Mouse (Mus musculus): ENCODE data around the gene Ppp2r5d.

Ppp2r5d gene

DNA sequence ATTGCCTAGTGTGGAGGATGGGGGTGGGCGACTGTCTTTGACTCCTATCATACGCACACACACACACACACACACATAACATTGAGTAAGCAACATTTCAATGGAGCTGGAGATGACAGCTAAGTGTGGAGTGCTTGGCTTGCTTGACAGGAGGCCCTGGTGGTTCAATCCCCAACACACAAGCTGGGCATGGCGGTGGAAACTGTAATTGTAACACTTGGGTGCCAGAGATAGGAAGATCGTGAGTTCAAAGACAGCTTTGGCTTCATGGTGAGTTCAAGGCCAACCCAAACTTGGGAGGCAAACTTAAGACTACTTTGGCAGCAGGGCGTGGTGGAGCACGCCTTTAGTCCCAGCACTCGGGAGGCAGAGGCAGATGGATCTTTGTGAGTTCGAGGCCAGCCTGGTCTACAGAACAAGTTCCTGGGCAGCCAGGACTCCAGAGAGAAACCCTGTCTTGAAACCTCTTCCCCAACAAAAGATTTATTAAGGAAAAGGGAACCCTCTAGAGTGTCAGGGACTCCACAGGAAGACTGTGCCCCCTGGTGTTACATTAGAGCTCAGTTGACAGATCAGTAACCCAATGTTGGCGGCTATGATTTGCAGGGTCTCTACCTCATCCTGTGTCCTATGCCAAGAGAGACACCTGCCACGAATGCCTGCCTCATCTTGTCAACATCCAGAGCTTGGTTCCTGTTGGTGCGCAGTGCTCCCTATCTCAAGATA lies 10.0 kb upstream of the Ppp2r5d start:
- no peak for DNase-seq

DNA sequence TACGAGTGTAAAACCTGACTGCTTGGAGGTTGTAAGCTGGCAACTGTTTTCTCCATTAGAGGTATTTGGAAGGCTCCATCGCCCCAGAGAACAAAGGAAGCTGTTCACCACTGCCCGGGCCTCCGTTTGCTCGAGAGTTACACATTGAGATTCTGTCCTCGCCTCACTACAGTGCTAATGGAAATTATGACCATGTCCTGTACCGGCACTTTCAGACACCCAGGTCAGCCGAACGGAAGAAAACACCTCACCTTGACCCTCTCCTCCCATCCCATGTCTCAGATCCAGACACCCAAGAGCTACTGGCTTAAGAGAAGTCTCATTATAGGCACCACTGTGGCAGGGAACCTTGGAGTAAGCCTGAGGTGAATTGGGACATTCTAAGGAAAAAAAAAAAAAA lies 8.9 kb upstream of the Ppp2r5d start:
- DNase-seq: no peak

DNA sequence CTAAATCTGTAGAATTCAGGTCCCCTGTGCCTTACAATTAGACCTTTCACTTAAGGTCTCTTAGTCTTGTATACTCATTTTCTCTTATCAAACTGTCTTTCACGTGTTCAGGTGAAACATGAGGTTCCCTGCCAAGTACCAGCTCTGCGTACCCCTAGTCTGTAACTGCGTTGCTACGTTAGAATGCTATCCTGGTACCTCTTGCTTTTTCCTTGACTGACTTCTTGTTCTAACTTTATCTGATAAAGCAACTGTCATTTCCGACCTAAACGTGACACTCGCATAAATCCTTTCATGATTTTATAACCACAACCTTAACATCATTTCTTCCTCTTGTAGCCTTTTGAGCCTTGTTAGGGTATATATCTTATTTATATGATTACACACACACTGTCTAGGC lies 7.5 kb upstream of the Ppp2r5d start:
- DNase-seq: no peak

DNA sequence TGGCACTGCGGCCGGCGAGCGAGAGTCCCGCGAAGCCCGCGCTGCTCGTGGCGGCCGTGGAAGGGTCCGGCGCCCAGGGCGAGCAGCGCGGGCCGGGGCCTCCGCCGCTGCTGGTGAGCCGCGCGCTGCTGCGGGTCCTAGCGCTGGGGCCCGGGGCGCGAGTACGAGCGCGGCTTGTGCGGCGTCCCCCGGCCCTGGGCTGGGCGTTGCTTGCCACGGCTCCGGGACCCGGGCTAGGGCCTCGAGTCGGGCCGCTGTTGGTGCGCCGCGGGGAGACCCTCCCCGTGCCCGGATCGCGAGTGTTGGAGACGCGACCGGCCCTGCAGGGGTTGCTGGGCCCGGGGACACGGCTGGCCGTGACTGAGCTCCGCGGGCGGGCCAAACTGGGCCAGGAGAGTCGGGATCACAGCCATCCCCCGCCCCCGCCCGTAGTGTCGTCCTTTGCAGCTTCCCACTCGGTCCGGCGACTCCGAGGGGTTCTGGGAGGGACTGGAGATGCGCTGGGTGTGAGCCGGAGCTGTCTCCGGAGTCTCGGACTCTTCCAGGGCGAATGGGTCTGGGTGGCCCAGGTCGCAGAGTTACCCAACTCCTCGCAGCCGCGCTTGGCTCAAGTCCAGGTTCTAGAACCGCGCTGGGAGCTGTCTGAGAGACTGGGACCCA lies 6.8 kb upstream of the Ppp2r5d start:
- DNase-seq: peak; percentile 39

DNA sequence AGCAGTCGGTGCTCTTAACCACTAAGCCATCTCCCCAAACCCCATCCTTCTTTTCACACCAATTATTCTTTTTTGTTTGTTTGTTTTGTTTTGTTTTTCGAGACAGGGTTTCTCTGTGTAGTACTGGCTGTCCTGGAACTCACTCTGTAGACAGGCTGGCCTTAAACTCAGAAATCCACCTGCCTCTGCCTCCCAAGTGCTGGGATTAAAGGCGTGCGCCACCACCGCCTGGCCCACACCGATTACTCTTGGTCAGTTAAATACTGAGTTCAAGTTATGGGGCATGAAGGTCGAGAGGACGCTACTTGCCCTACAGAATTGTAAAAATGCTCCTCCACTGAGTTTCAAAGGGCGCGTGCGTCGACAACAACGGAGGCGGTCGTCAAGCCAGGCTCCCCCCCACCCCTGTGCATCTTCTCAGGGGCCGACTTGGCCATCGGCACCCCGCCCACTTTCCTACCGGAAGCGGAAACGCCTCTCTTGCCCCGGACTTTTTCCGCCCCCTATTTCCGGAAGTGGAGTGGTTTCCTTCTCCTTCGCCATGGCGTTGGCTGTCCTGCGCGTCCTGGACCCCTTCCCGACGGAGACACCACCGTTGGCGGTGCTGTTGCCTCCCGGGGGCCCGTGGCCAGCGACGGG lies 6.2 kb upstream of the Ppp2r5d start, which contains the start of gene Pex6:
TSS of gene Pex6 (plus strand) at position 505 of the 639 bp plus-strand sequence.
- peak; percentile 90 for DNase-seq

DNA sequence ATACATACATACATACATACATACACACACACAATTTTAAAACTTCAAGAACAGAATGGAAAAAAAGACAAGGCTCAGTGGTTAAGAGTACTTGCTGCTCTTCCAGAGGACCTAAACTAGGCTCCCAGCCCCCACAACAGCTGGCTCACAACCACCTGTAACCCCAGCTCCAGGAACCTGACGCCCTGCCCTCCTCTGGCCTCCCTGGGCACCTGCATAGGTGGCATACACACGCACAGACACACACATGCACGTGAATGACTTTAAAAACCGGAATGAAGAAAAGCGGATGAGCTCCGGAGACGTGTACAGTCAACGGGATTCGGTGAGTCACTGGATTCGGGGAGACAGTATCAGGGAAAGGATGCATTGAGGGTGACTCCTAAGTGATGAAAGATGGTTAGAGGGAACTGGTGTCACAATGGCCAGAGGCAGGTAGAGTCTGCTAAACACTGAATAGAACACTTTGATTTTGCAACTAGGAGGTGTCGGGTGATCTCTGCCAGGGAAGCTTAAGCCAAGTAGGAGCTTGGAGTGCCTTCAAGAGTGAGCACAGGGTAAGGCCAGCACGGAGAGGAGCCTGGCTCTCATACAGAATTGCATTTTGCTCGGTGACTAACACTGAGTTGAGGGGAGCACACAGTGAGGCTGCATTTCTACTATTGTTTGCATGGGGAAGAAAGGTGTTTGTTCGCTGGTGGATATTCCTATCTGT lies 1.6 kb upstream of the Ppp2r5d start:
- no peak for DNase-seq

DNA sequence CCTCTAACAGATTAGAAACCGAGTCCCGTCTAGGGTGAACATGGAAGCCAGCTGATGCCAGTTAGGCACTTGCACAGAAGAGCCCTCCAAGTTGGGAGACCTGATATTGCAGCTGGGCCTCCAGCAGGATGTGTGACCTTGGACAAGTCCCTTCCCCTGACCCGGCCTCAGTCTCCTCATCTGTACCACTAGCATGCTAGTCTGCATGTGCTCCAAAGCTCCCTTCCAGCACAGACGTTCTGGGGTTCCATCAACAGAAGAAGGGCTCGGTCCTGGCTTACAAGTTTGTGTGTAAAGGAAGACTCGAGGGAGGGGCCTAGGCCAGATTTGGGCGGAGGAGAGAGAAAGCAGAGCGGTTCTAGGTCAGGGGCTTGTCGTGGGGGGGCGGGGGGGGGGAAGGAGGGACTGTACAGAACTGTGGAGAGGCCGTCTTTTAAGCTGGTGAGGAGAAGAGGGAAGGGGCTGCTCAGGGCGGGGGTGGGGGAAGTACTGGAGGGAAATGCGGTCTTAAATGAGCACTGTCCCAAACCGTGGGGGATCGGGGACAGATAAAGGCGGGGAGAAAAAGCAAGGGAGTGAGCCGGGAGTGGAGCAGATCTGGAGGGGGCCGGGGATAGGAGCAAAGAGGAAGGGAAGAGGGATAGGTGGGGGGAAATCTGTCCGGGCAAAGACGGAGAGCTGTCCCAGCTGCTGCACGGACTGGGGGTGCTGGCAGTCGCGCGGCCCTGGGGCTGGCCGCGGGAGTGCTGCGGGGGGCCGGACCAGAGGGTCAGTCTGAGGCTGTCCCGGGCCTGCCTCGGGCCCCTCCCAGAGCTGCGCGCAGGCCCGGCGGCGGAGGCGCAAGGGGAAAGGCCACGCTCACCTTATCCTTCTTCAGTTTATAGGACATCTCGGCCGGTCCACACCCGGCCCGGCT lies 682 bp downstream of the Ppp2r5d start:
- no peak for DNase-seq

DNA sequence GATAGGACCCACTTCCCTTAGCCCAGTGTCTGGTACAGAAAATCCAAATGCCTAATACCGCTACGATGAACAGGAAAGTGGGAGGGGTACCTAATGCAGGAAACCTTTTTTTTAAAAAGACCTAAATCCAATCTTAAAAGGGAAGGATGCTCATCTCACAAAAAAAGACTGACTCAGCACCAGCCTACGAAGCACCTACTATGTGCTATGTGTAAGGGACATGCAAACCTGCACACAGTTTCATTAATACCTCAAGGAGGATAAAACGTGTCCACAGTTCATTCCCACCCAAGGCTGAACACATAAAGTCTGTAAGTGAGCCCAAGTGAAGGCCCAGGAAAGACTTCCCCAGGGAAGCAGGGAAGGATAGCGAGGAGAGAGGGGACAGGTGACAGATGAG lies 2.4 kb downstream of the Ppp2r5d start:
- no peak for DNase-seq

DNA sequence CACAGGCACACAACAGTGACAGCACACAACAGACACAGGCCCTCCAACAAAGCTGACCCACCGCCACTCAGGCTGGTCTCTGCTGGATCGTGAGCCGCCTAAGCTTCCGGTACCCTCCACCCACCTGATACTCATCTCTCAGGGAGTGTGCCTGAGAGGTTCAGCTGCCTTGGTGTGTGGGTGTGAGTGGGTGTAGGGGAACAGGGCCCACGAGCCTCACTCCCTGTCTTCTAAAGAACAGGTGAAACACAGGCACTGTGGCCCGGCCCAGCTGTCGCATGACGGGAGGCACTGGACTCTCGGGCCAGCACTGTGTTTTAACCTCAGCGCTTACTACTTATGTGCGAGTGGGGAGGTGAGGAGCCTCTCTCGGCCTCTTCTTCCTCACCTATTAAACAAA lies 2.8 kb downstream of the Ppp2r5d start:
- no peak for DNase-seq

DNA sequence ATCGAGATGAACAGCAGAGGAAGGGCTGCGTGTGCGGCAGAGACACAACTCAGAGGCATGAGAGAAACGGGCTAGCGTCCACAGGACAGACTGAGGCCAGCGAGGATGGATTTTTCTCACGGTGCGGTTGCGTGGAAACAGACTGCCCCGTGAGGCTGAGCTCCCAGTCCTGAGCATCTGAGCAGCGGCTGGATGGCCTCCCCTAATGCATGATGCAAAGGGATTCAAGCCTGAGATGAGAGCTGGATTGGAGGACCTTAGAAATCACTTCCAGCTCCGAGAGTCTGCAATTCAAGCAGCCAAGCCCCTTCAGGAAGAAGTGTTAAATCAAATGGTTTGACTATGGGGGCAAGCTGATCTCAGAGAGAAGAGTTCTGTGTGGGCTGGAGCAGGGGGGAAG lies 3.4 kb downstream of the Ppp2r5d start:
- DNase-seq: no peak

DNA sequence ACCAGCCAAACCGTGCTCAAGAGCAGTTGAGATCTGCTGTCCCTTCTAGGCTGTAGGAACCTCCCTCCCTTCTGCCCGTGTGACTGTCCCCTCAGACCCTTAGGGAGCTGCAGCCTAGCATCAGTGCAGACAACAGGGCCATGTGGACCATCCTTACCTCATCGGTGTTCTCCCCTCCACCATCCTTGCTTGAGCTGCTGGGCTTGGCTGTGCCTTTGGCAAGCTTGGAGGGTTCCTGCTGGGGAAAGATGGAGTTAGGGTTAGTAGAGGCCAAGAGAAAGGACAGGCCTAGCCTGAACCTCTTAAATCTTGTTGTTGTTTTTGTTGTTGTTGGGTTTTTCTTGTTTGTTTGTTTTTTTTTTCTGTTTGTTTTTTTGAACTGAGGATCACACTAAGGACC lies 5.0 kb downstream of the Ppp2r5d start:
- DNase-seq: no peak

DNA sequence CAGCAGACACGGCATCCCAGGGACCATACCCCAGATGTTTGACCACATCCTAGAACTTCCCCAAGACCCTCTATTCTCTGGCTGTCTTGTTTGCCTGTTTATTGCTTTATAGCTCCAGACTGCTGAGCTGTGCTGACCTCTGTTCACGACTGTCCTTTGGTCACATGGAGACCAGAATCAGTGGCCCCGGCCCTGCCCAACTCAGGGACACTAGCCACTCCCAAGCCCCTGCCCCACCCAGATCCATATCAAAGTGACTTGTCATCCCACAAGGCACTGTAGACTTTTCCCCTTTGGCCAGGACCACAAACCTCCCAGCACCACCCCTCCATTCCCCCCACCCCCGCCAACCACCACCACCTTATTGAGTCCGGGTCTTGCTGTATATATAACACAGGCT lies 5.7 kb downstream of the Ppp2r5d start:
- no peak for DNase-seq

DNA sequence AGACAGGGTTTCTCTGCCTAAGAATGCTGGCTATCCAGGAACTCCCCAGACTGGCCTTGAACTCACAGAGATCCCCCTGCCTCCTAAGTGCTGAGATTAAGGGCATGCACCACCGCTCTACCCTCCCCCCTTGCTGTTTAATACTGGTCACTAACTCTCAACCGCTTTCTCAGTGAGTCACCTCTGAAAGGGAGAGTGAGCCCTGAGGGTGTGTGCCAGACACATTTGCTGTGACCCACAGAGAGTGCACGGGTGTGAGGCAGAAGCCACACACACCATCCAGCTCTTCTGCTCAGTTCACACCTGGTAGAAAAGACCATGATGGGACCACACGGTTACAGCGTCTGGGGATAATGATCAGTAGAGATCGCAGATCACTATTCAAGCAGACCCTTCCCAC lies 6.4 kb downstream of the Ppp2r5d start:
- DNase-seq: no peak

DNA sequence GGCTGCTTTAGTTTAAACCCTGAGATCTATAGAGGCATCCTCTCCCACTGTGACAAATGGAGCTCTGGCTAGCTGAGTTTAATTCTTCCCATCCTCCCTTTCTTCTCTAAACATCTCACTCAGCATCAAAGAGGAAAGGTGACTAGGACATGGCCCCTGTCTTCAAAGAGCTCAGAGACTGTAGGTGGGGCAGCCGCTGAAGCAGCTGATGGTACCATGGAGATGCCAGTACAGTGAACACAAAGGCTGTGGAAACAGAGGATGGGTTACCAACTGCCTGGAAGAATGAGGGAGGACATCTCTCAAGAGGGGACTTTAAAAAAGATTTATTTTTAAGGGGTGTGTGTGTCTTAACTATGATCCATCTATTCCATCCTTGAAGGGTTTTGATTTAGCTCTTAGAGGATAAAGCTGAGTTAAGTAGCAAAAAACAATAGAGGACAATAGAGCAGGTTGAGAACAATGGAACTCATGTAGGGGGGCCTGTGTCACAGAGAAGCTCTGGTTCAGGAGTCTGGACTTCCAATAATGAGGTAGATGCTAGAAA lies 10.3 kb downstream of the Ppp2r5d start:
- no peak for DNase-seq

DNA sequence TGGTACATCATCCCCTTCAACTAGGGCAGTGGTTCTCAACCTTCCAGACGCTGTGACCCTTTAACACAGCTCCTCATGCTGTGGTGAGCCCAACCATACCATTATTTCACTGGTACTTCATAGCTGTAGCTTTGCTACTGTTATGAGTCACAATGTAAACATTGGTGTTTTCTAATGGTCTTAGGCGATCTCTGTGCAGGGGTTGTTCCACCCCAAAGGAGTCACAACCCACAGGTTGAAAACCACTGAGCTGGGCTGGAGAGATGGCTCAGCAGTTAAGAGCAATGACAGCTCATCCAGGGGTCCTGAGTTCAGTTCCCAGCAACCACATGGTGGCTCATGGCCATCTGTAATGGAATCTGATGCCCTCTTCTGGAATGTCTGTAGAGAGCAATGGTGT lies 13.5 kb downstream of the Ppp2r5d start:
- DNase-seq: no peak

DNA sequence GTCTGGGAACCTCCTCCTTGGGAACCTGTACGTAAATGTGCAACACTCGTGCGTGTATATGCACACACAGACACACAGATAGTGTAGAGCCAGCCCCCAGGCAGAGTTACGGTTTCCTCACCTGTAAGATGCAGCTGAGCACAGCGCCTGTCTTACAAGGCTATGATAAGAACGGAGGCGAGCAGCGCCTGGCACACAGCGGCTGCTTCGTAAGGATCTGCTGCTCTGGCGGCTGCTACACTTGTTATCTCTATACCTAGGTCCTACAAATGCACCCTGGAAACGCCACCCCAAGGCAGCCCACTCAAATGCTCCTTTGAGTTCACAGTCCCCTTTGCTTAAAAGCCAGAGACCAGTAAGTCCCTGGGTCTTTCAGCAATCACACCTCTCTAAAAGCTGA lies 14.2 kb downstream of the Ppp2r5d start:
- DNase-seq: no peak

DNA sequence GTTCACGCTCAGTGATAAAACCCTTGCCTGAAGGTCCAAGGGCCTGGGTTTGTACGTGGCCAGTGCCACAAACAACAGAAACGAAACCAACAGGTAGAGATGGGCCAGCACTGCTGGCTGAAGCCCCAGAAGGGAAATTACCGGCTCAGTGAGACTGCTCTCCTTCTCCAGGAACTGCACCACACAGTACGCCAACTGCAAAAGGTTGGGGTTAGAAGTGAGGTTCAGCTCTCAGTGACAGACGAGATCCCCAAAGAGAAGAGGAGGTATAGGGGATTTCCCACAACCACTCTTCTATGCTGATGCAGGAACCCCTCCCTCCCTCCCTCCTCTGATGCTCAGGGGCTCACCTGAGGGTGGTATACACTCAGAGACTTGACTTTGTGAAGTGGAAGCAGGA lies 19.0 kb downstream of the Ppp2r5d start:
- DNase-seq: no peak

DNA sequence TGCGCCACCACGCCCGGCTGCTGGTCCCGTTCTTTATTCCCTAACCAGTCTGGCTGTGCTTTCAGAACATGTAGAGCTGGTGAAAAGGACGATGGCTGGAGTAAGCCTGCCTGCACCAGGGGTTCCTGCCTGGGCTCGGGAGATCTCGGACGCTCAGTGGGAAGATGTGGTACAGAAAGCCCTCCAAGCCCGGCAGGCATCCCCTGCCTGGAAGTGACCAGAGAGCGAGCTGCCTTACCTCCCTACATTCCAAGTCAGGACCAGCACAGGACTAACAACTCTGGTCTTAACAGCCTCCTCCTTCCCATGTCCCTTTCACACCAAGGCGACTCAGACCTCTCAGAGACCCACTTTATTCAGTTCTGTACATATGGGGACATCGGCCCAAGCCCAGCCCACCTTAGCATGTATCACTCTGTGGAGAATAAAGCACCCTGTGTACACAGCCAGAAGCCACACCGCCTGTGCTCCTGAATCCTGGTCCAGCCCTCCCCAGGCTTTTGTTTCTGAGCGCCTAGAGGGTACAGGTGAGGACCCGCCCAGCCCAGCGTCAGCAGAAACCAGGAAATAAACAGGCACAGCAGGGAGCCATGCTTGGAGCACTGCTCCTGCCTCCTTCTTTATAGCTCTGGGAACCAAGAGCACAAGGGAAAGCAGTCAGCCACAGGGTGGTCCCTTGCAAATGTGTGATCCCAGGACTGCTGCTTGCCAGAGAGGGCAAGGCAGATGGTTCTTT lies 22.1 kb downstream of the Ppp2r5d start:
- DNase-seq: no peak

DNA sequence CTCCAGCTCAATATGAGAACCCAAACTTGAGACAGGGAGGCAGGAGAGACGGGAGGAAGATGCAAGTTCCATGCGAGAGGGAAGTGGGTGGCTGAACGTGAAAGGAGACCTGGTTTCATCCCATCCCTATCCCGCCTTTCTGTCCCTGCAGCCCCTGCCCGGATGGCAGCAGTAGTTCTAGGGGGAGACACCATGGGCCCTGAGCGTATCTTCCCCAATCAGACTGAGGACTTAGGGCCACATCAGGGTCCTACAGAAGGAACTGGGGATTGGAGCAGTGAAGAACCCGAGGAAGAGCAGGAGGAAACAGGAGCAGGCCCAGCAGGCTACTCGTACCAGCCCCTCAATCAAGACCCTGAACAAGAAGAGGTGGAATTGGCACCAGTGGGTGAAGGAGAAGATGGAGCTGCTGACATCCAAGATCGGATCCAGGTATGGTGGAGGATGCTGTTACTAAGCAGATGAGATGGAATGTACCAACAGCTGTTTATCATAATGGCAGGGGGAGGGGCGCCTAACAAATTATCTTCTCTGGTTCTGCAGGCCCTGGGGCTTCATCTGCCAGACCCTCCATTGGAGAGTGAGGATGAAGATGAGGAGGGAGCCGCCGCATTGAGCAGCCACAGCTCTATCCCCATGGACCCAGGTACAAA lies 23.3 kb downstream of the Ppp2r5d start:
- DNase-seq: no peak

DNA sequence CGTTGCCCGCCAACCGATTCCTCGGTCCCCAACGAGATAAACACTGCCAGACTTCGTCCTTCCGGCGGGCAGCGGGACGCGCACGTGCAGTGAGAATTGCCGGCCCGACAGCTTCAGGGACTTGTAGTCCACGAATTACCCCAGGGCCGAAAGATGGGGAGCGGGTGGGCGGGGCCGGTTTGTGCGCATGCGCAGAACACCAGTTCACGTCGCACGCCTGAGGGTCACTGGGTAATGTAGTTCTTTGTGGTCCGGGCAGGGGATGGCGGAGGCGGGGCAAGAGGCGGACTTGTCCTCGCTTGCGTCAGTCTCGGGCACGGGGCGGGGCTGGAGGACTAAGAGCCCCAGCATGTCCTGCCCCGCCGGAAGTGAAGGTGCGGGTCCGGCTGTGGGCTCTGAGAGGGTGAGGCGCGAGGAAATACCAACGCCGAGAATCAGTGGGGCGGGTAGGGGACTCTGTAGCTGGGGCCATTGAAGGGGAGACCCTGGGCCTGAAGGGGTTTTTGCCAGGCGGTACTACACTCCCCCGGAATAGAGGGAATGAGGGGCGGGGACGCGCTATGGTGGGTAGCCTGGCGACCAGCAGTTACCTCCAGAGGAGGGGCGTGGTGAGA lies 24.0 kb downstream of the Ppp2r5d start, which contains the start of gene Klhdc3:
TSS of gene Klhdc3 (minus strand) at position 155 of the 614 bp plus-strand sequence.
- DNase-seq: peak; percentile 97

Measured in right cerebral cortex, postnatal 25 days (tissue).